Mouse (Mus musculus): ENCODE results near the gene Cyp2w1. TPM values are rescaled to one million over a fixed set of nuclear protein-coding genes. Genes with fewer than 3 reads are reported as not detected.

The Cyp2w1 gene
- polyA plus RNA-seq, 1 experiment: not detected

- Histone ChIP-seq H3K4me3 (peak overlapping the region; percentile 33), H3K4me2 (ENCODE audit: low read depth) (peak overlapping the region; percentile 87)
- TF ChIP-seq MYOG (IDR thresholded peaks at IDR 0.05; ENCODE audit: control insufficient read depth in 1 of 3, insufficient read depth in 1 of 3, insufficient read length in 2 of 3, low read depth in 2 of 3) (peak in 1 of 3 experiments; percentile 60), SRF (IDR thresholded peaks at IDR 0.05; ENCODE audit: control insufficient read depth, insufficient read length, low read depth) (no peak), POLR2A (IDR thresholded peaks at IDR 0.05; ENCODE audit: insufficient read length, low read depth) (peak; percentile 100), POLR2AphosphoS2 (IDR thresholded peaks at IDR 0.05; ENCODE audit: insufficient read length, low read depth) (peak; percentile 100), REST (IDR thresholded peaks at IDR 0.05; ENCODE audit: insufficient read depth, insufficient read length) (no peak), TCF12 (IDR thresholded peaks at IDR 0.05; ENCODE audit: insufficient read depth, poor library complexity, severe bottlenecking) (no peak), MAX (IDR thresholded peaks at IDR 0.05; ENCODE audit: low read depth) (no peak), MYOD1 (IDR thresholded peaks at IDR 0.05; ENCODE audit: control insufficient read depth in 1 of 3, insufficient read length in 2 of 3, low read depth in 2 of 3) (peak in 1 of 3 experiments; percentile 46), E2F4 (IDR thresholded peaks at IDR 0.05; ENCODE audit: insufficient read depth) (peak; percentile 13), USF1 (IDR thresholded peaks at IDR 0.05; ENCODE audit: low read depth) (peak; percentile 85), CEBPB (IDR thresholded peaks at IDR 0.05; ENCODE audit: insufficient read depth, poor library complexity, severe bottlenecking) (no peak), TCF3 (IDR thresholded peaks at IDR 0.05; ENCODE audit: insufficient read length, low read depth) (no peak)
These were observed 19.4 kb downstream of the Cyp2w1 start for GRCm38 (mm10) chr5:139371631-139372401.

DNA sequence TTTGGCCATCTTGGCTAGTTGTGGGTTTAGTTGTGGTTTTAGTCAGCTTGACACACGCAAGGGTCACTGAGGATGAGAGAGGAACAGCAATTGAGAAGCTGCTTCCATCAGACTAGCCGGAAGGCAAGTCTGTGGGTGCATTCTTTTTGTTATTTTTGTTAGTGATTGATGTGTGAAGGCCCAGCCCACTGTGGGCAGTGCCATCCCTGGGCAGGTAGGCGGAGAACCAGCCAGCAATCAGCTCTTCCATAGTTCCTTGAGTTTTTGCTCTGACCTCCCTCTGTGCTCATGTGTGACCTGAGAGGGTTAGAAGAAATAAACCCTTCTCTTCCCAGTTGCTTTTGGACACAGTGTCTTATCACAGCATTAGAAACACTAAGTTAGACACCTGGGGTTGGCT lies 20.7 kb downstream of the Cyp2w1 start:
- H3K27me3 ChIP-seq (ENCODE audit: control insufficient read depth, insufficient read depth, insufficient read length): no peaks in the 10 kb centered on the region
- no peak overlapping the region for H3K4me2 ChIP-seq (ENCODE audit: low read depth)
- no peaks in the 10 kb centered on the region for H3K36me3 ChIP-seq (ENCODE audit: control insufficient read depth, insufficient read depth)
- no peaks in the 10 kb centered on the region for H3K79me2 ChIP-seq (ENCODE audit: control insufficient read depth, insufficient read depth)
- H3K4me3 ChIP-seq: no peak overlapping the region
- TF ChIP-seq TCF3 (IDR thresholded peaks at IDR 0.05; ENCODE audit: insufficient read length, low read depth) (no peak), TCF12 (IDR thresholded peaks at IDR 0.05; ENCODE audit: insufficient read depth, poor library complexity, severe bottlenecking) (no peak), MAX (IDR thresholded peaks at IDR 0.05; ENCODE audit: low read depth) (no peak), CEBPB (IDR thresholded peaks at IDR 0.05; ENCODE audit: insufficient read depth, poor library complexity, severe bottlenecking) (no peak), POLR2AphosphoS2 (IDR thresholded peaks at IDR 0.05; ENCODE audit: insufficient read length, low read depth) (no peak), E2F4 (IDR thresholded peaks at IDR 0.05; ENCODE audit: insufficient read depth) (no peak), USF1 (IDR thresholded peaks at IDR 0.05; ENCODE audit: low read depth) (no peak), MYOG (IDR thresholded peaks at IDR 0.05; ENCODE audit: control insufficient read depth in 1 of 3, insufficient read depth in 1 of 3, insufficient read length in 2 of 3, low read depth in 2 of 3) (no peak), SRF (IDR thresholded peaks at IDR 0.05; ENCODE audit: control insufficient read depth, insufficient read length, low read depth) (no peak), MYOD1 (IDR thresholded peaks at IDR 0.05; ENCODE audit: control insufficient read depth in 1 of 3, insufficient read length in 2 of 3, low read depth in 2 of 3) (no peak), POLR2A (IDR thresholded peaks at IDR 0.05; ENCODE audit: insufficient read length, low read depth) (no peak), REST (IDR thresholded peaks at IDR 0.05; ENCODE audit: insufficient read depth, insufficient read length) (no peak)
- no peak overlapping the region for H3ac ChIP-seq (ENCODE audit: control insufficient read depth, insufficient read length)

More at GRCm38 (mm10) chr5:139371631-139372401, 19.4 kb downstream of the Cyp2w1 start:
- Histone ChIP-seq H3K79me2 (ENCODE audit: control insufficient read depth, insufficient read depth) (no peaks in the 10 kb centered on the region), H3K36me3 (ENCODE audit: control insufficient read depth, insufficient read depth) (no peaks in the 10 kb centered on the region), H3ac (ENCODE audit: control insufficient read depth, insufficient read length) (peak overlapping the region; percentile 83), H3K27me3 (ENCODE audit: control insufficient read depth, insufficient read depth, insufficient read length) (no peaks in the 10 kb centered on the region)

DNA sequence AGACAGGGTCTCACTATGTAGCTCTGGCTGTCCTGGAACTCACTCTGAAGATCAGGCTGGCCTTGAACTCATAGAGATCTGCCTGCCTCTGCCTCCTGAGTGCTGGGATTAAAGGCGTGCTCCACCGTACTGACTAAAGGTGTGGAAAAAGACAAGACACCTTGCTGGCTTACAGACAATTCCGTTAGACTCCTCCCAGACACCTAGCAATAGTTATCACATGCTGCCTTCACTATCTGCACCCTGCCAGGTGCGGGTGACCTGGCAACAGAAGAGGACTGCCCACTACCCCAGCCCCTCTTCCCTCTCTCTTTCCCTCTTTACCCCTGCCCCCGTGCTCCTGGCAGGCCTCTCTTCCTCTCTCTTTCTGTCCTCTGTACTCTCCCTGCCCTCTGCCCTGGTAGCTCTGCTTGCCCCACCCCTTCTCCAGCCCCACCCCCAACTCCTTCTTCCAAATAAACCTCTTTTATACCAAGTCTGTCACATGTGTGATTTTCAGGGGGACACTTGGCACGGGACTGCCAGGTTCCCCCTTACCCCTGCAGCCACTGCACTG lies 21.6 kb downstream of the Cyp2w1 start:
- Histone ChIP-seq H3K27me3 (ENCODE audit: control insufficient read depth, insufficient read depth, insufficient read length) (no peaks in the 10 kb centered on the region), H3K79me2 (ENCODE audit: control insufficient read depth, insufficient read depth) (no peaks in the 10 kb centered on the region), H3K4me2 (ENCODE audit: low read depth) (no peak overlapping the region), H3K4me3 (no peak overlapping the region), H3K36me3 (ENCODE audit: control insufficient read depth, insufficient read depth) (no peaks in the 10 kb centered on the region), H3ac (ENCODE audit: control insufficient read depth, insufficient read length) (no peak overlapping the region)
- no peak for TF ChIP-seq MYOD1 (IDR thresholded peaks at IDR 0.05; ENCODE audit: control insufficient read depth in 1 of 3, insufficient read length in 2 of 3, low read depth in 2 of 3)
- no peak for TF ChIP-seq MAX (IDR thresholded peaks at IDR 0.05; ENCODE audit: low read depth)
- no peak for TF ChIP-seq REST (IDR thresholded peaks at IDR 0.05; ENCODE audit: insufficient read depth, insufficient read length)
- no peak for TF ChIP-seq E2F4 (IDR thresholded peaks at IDR 0.05; ENCODE audit: insufficient read depth)
- no peak for TF ChIP-seq TCF12 (IDR thresholded peaks at IDR 0.05; ENCODE audit: insufficient read depth, poor library complexity, severe bottlenecking)
- TF ChIP-seq POLR2A (IDR thresholded peaks at IDR 0.05; ENCODE audit: insufficient read length, low read depth): no peak
- no peak for TF ChIP-seq CEBPB (IDR thresholded peaks at IDR 0.05; ENCODE audit: insufficient read depth, poor library complexity, severe bottlenecking)
- no peak for TF ChIP-seq SRF (IDR thresholded peaks at IDR 0.05; ENCODE audit: control insufficient read depth, insufficient read length, low read depth)
- no peak for TF ChIP-seq POLR2AphosphoS2 (IDR thresholded peaks at IDR 0.05; ENCODE audit: insufficient read length, low read depth)
- no peak for TF ChIP-seq TCF3 (IDR thresholded peaks at IDR 0.05; ENCODE audit: insufficient read length, low read depth)
- no peak for TF ChIP-seq USF1 (IDR thresholded peaks at IDR 0.05; ENCODE audit: low read depth)
- TF ChIP-seq MYOG (IDR thresholded peaks at IDR 0.05; ENCODE audit: control insufficient read depth in 1 of 3, insufficient read depth in 1 of 3, insufficient read length in 2 of 3, low read depth in 2 of 3): no peak

GRCm38 (mm10) chr5:139374841-139375240 lies 22.4 kb downstream of the Cyp2w1 start:
- H3K79me2 ChIP-seq (ENCODE audit: control insufficient read depth, insufficient read depth): no peaks in the 10 kb centered on the region
- no peaks in the 10 kb centered on the region for H3K36me3 ChIP-seq (ENCODE audit: control insufficient read depth, insufficient read depth)
- H3K27me3 ChIP-seq (ENCODE audit: control insufficient read depth, insufficient read depth, insufficient read length): no peaks in the 10 kb centered on the region
- no peak overlapping the region for H3K4me2 ChIP-seq (ENCODE audit: low read depth)
- H3K4me3 ChIP-seq: no peak overlapping the region
- H3ac ChIP-seq (ENCODE audit: control insufficient read depth, insufficient read length): no peak overlapping the region
- TF ChIP-seq POLR2A (IDR thresholded peaks at IDR 0.05; ENCODE audit: insufficient read length, low read depth) (no peak), REST (IDR thresholded peaks at IDR 0.05; ENCODE audit: insufficient read depth, insufficient read length) (no peak), MAX (IDR thresholded peaks at IDR 0.05; ENCODE audit: low read depth) (no peak)
